Mouse (Mus musculus) embryonic fibroblast, embryonic 13.5 days (primary cell): Measurements from ENCODE around the gene Cdc42ep1.

Experiments
- CTCF ChIP-seq: IDR thresholded peaks from 2 replicates; pipeline ENCODE4 v1.5.1; 2011; ENCODE audit warnings: mild to moderate bottlenecking, control low read depth, low read length, moderate library complexity, borderline replicate concordance; ENCODE audit not compliant: insufficient read depth
- POLR2A ChIP-seq: IDR thresholded peaks from 2 replicates; pipeline ENCODE4 v1.6.1; 2011; ENCODE audit warnings: low read depth, mild to moderate bottlenecking, control low read depth, low read length, moderate library complexity

GRCm38 (mm10) chr15:78869775-78870174, 27.4 kb downstream of the Cdc42ep1 start:
- no peak for TF ChIP-seq POLR2A
- no peak for TF ChIP-seq CTCF
